Mouse (Mus musculus): ENCODE results near the gene Erich6b.

GRCm38 (mm10) chr14:75676316-75676715 lies 34.3 kb downstream of the Erich6b start:
- TF ChIP-seq POLR2A (IDR thresholded peaks at IDR 0.05; ENCODE audit: low read depth, low read length) (no peak), CTCF (conservative IDR thresholded peaks at IDR 0.05; ENCODE audit: insufficient read depth, insufficient read length, low read depth, low read length) (no peak)

All from kidney, adult 2 months (tissue).